Mouse (Mus musculus) heart, embryonic 14.5 days (tissue): ENCODE measurements at regions not wholly inside any gene's neighbourhood (a gene's known extent, or its start where the extent isn't known, plus 50 kb on each side); places are given as distances from the start of the nearest gene placed in this dataset.

Experiments used
- ATAC-seq: fragments of 200-750 bp; cut with Nextera tagmentation; 2 replicates; pipeline ENCODE4 v1.8.0; 2017; ENCODE audit warnings: low read depth, moderate TSS enrichment; ENCODE audit not compliant: insufficient number of reproducible peaks, insufficient read depth, low FRiP score
- H3K27ac ChIP-seq, 2 experiments: fragments of 200-500 bp in 1 of 2; fragments of 300-500 bp in 1 of 2; sonication (generic) in 1 of 2; replicated peaks in 1 of 2; 2 replicates each; pipeline ENCODE4 v1.5.1; 2012 to 2014; ENCODE audit warnings: low read depth in 2 of 2, low read length in 2 of 2, control low read depth in 1 of 2, mild to moderate bottlenecking in 1 of 2, mixed read lengths in 1 of 2; ENCODE audit not compliant: control insufficient read depth in 1 of 2, insufficient read depth in 1 of 2
- H3K27me3 ChIP-seq: fragments of 300-500 bp; sonication (generic); 2 replicates; pipeline ENCODE4 v1.6.1; 2014; ENCODE audit warnings: mild to moderate bottlenecking, low read length, control low read depth; ENCODE audit not compliant: control insufficient read depth, insufficient read depth
- H3K36me3 ChIP-seq: fragments of 300-500 bp; sonication (generic); 2 replicates; pipeline ENCODE4 v1.6.1; 2014; ENCODE audit warnings: mild to moderate bottlenecking, control low read depth, low read length, mixed read lengths; ENCODE audit not compliant: control insufficient read depth, insufficient read depth
- H3K4me1 ChIP-seq, 2 experiments: fragments of 200-500 bp in 1 of 2; fragments of 300-500 bp in 1 of 2; sonication (generic) in 1 of 2; 2 replicates each; pipeline ENCODE4 v1.6.1; 2012 to 2014; ENCODE audit warnings: low read length in 2 of 2, control low read depth in 1 of 2, mixed read lengths in 1 of 2; ENCODE audit not compliant: control insufficient read depth in 2 of 2, insufficient read depth in 2 of 2
- H3K4me2 ChIP-seq: fragments of 300-500 bp; sonication (generic); 2 replicates; pipeline ENCODE4 v1.6.1; 2014; ENCODE audit warnings: mild to moderate bottlenecking, low read length
- H3K4me3 ChIP-seq, 2 experiments: fragments of 200-500 bp in 1 of 2; fragments of 300-500 bp in 1 of 2; sonication (generic) in 1 of 2; 2 replicates each; pipeline ENCODE4 v1.5.1; 2012 to 2014; ENCODE audit warnings: low read length in 2 of 2, mild to moderate bottlenecking in 2 of 2, control low read depth in 1 of 2, low read depth in 1 of 2, moderate library complexity in 1 of 2; ENCODE audit not compliant: control insufficient read depth in 1 of 2, insufficient read depth in 1 of 2
- H3K9ac ChIP-seq: fragments of 300-500 bp; sonication (generic); 2 replicates; pipeline ENCODE4 v1.6.1; 2014; ENCODE audit warnings: mild to moderate bottlenecking, low read length
- H3K9me3 ChIP-seq: fragments of 300-500 bp; sonication (generic); 2 replicates; pipeline ENCODE4 v1.6.1; 2016; ENCODE audit warnings: low read length, control low read depth; ENCODE audit not compliant: control insufficient read depth
- WGBS: fragments of 180-500 bp; shearing (Covaris S2); extraction: QIAGEN DNeasy Blood & Tissue Kit; methylation state at CpG from one replicate; pipeline ENCODE4 v1.1.7; 2014; 5-methylcytosine and 5-hydroxymethylcytosine counted together

GRCm38 (mm10) chr15:67732988-67733387 lies 1232.3 kb upstream of the Lrrc6 start:
- H3K36me3 ChIP-seq, result no peaks in the 10 kb centered on the region
- H3K4me1 ChIP-seq, result peaks cover 2 to 6% of the 10 kb centered on the region in 2 experiments; a peak in 1 of 4 replicates
- no peak for ATAC-seq
- 64% methylated on average over 1 of the region's 1 CpGs for WGBS
- no peak overlapping the region for H3K9ac ChIP-seq
- no peak overlapping the region for H3K27ac ChIP-seq
- H3K4me3 ChIP-seq, result no peak overlapping the region
- no peak overlapping the region for H3K4me2 ChIP-seq
- H3K27me3 ChIP-seq, result no peaks in the 10 kb centered on the region
- H3K9me3 ChIP-seq, result no peaks in the 10 kb centered on the region

GRCm38 (mm10) chr15:67729492-67729891 lies 1228.8 kb upstream of the Lrrc6 start:
- 70% methylated on average over 8 of the region's 8 CpGs for WGBS

GRCm38 (mm10) chr15:67725239-67725638 lies 1224.5 kb upstream of the Lrrc6 start:
- H3K9me3 ChIP-seq, result no peaks in the 10 kb centered on the region
- peak; percentile 86 for ATAC-seq
- H3K27me3 ChIP-seq, result no peaks in the 10 kb centered on the region
- H3K27ac ChIP-seq, result peak overlapping the region; percentile 76 to 79
- peaks cover 4 to 14% of the 10 kb centered on the region in 2 experiments; a peak in 2 of 4 replicates for H3K4me1 ChIP-seq
- H3K9ac ChIP-seq, result no peak overlapping the region
- H3K4me3 ChIP-seq, result no peak overlapping the region
- no peaks in the 10 kb centered on the region for H3K36me3 ChIP-seq
- H3K4me2 ChIP-seq, result peak overlapping the region; percentile 31
- 15% methylated on average over 5 of the region's 5 CpGs for WGBS

More at GRCm38 (mm10) chr15:67729492-67729891, 1228.8 kb upstream of the Lrrc6 start:
- Histone ChIP-seq H3K4me3 (no peak overlapping the region), H3K27me3 (no peaks in the 10 kb centered on the region), H3K9me3 (no peaks in the 10 kb centered on the region), H3K4me1 (peaks cover 4 to 14% of the 10 kb centered on the region in 2 experiments; a peak in 2 of 4 replicates), H3K4me2 (no peak overlapping the region), H3K9ac (no peak overlapping the region), H3K27ac (no peak overlapping the region), H3K36me3 (no peaks in the 10 kb centered on the region)
- ATAC-seq, result no peak

- H3K9ac ChIP-seq, result no peak overlapping the region
- WGBS, result 78% methylated on average over 3 of the region's 3 CpGs
- H3K4me2 ChIP-seq, result no peak overlapping the region
- no peaks in the 10 kb centered on the region for H3K36me3 ChIP-seq
- no peak for ATAC-seq
- no peaks in the 10 kb centered on the region for H3K4me1 ChIP-seq
- no peak overlapping the region for H3K27ac ChIP-seq
- no peaks in the 10 kb centered on the region for H3K9me3 ChIP-seq
- no peak overlapping the region for H3K4me3 ChIP-seq
- H3K27me3 ChIP-seq, result no peaks in the 10 kb centered on the region
Measured at GRCm38 (mm10) chr15:67714203-67714602, 1213.5 kb upstream of the Lrrc6 start.

GRCm38 (mm10) chr15:67686140-67686539 lies 1185.4 kb upstream of the Lrrc6 start:
- no peaks in the 10 kb centered on the region for H3K9me3 ChIP-seq
- no peaks in the 10 kb centered on the region for H3K4me1 ChIP-seq
- no peak overlapping the region for H3K9ac ChIP-seq
- no peak overlapping the region for H3K4me3 ChIP-seq
- H3K36me3 ChIP-seq, result no peaks in the 10 kb centered on the region
- H3K27me3 ChIP-seq, result no peaks in the 10 kb centered on the region
- ATAC-seq, result no peak
- H3K27ac ChIP-seq, result no peak overlapping the region
- 61% methylated on average over 1 of the region's 1 CpGs for WGBS
- H3K4me2 ChIP-seq, result no peak overlapping the region

GRCm38 (mm10) chr15:67673276-67673675 lies 1172.6 kb upstream of the Lrrc6 start:
- WGBS, result 86% methylated on average over 2 of the region's 2 CpGs
- H3K9ac ChIP-seq, result no peak overlapping the region
- ATAC-seq, result no peak
- no peaks in the 10 kb centered on the region for H3K36me3 ChIP-seq
- H3K9me3 ChIP-seq, result no peaks in the 10 kb centered on the region
- no peaks in the 10 kb centered on the region for H3K27me3 ChIP-seq
- no peaks in the 10 kb centered on the region for H3K4me1 ChIP-seq
- no peak overlapping the region for H3K4me2 ChIP-seq
- no peak overlapping the region for H3K4me3 ChIP-seq
- H3K27ac ChIP-seq, result no peak overlapping the region

GRCm38 (mm10) chr15:67636155-67636554 lies 1135.4 kb upstream of the Lrrc6 start:
- H3K9me3 ChIP-seq, result no peaks in the 10 kb centered on the region
- no peak overlapping the region for H3K27ac ChIP-seq
- WGBS, result 31% methylated on average over 1 of the region's 1 CpGs
- no peak overlapping the region for H3K4me2 ChIP-seq
- H3K4me3 ChIP-seq, result no peak overlapping the region
- H3K36me3 ChIP-seq, result no peaks in the 10 kb centered on the region
- no peak for ATAC-seq
- H3K4me1 ChIP-seq, result no peaks in the 10 kb centered on the region
- no peak overlapping the region for H3K9ac ChIP-seq
- H3K27me3 ChIP-seq, result no peaks in the 10 kb centered on the region

- Histone ChIP-seq H3K9me3 (peaks cover 2% of the 10 kb centered on the region; the same call in 1 of the 2 replicates), H3K4me1 (no peaks in the 10 kb centered on the region), H3K27me3 (no peaks in the 10 kb centered on the region), H3K9ac (no peak overlapping the region), H3K4me2 (no peak overlapping the region), H3K27ac (no peak overlapping the region), H3K36me3 (no peaks in the 10 kb centered on the region), H3K4me3 (no peak overlapping the region)
- ATAC-seq, result no peak
- 78% methylated on average over 3 of the region's 3 CpGs for WGBS
Measured at GRCm38 (mm10) chr15:67626704-67627287, 1126.1 kb upstream of the Lrrc6 start.
